Mouse (Mus musculus) spleen, adult 2 months (tissue): Measurements from ENCODE around the gene Mettl6.

ENCODE experiments used
- CTCF ChIP-seq: fragments of 200-500 bp; IDR thresholded peaks from 2 replicates; pipeline ENCODE4 v1.5.1; 2011; ENCODE audit warnings: mild to moderate bottlenecking, inconsistent platforms; ENCODE audit not compliant: insufficient read depth, insufficient read length, insufficient replicate concordance; ENCODE audit errors: extremely low read depth
- POLR2A ChIP-seq: fragments of 200-500 bp; IDR thresholded peaks from 2 replicates; pipeline ENCODE4 v1.6.1; 2011; ENCODE audit warnings: low read depth, low read length, inconsistent platforms

- no peak for TF ChIP-seq CTCF
- TF ChIP-seq POLR2A, result no peak
These were observed 60.9 kb downstream of the Mettl6 start for GRCm38 (mm10) chr14:31433851-31434360.
